Mouse (Mus musculus) urinary bladder, postnatal 25 days (tissue): Measurements from ENCODE around the gene Gm4922.

Experiments
- DNase-seq: peaks from one replicate; pipeline ENCODE4 v3.0.0; 2022; ENCODE audit warnings: low spot score

Gene Gm4922

DNA sequence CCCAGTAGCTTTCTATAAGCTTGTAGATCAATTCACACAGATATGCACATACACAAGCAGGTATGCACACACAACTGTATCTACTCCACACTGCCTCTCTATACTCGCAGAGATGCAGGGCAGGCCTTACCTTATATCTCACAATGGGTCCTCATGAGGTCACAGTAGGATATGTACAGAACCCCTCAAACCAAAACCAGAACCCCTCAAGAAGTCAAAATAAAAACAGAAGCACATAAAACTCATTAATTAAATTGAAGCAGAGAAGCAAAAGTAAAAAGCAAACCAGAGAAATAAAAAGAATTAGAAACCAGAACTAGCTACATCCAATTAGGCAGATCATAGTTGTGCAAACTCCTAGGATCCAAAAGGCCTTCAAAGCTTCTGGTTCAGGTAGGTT is at the start of gene Gm4922:
Gene Gm4922 (minus strand): TSS at position 101 of the 400 bp plus-strand sequence.
- DNase-seq, result no peak

DNA sequence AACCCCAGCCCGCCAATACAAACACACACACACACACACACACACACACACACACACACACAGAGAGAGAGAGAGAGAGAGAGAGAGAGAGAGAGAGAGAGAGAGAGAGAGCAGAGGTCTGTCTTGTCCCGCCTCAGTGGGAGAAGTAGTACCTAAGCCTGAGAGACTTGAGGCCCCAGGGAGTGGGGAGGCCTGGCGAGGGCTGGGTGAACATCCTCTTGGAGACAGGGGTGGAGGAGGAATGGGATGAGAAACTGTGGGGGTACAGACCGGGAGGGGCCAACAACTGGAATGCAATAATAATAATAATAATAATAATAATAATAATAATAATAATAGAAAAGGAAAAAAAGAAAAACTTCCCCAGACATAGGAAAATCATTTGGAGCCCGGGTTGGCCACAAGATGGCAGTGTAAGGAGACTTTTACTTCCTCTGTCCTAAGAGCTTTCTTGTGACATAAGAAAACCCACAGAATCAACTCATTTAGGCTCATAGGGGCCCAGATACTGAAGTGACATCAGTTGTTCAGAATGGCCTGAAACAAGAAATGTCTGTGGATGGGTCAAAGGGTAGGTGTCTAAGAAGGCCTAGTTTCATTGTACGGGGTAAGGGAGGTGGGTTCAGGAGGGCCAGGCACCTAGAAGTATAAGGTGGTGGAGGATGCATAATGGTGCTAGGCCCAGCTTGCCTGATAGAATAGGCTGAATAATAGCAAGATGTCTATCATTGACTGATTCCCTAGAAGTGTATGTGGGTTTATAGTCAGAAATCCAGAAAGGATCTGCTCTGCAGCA is 49.3 kb upstream of the Gm4922 start:
- no peak for DNase-seq

DNA sequence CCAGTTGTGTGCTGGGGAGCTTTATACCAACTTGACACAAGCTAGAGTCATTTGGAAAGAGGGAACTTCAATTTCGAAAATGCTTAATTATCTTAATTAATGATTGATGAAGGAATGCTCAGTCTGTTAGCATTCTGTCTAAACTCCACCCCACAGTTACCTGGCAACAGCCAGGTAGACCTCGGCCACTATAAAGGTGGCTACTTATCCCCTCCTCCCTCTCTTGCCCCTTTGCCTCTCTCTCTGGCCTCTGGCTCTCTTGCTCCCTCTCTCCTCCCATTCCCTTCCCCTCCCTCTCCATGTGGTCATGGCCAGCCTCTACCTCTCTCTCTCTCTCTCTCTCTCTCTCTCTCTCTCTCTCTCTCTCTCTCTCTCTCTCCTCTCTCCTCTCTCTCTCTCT is 47.8 kb upstream of the Gm4922 start:
- no peak for DNase-seq

DNA sequence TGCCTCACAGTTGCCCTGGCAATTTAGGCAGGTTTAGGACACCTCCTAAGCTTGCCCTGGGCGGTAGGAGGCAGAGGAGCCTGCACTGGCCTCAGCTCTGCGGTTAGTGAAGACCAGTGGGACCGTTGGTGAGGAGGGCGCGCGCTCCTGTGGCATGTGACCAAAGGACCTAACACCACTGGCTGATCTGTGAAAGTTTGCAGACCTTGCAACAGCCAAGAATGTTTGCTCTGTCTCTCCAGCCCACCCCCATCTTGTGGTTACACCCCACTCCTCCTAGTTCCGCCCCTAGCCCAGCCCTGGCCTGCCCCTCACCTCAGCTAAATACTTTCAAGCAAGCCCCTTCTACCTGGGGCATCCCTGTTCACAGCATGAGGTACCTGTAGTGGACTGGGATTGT is 45.2 kb upstream of the Gm4922 start:
- no peak for DNase-seq

DNA sequence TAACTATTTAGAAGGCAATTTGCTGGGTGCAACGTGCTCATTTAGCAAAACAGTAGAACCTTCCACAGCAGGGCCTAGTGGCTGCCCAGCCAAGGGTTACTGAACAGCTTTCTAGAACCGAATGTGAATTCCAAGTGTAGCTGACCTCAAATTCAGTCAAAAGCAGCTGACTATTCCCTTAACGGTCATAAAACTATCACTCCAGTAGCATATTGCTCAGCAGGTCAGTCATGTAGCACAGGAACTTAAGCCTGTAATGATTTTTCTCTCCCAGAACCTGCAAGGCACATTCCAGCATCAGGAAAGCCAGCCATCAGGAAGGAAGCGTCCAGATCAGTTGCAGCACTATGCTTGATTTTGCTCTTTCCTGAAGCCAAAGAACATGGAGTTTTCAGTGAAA is 43.8 kb upstream of the Gm4922 start:
- no peak for DNase-seq

DNA sequence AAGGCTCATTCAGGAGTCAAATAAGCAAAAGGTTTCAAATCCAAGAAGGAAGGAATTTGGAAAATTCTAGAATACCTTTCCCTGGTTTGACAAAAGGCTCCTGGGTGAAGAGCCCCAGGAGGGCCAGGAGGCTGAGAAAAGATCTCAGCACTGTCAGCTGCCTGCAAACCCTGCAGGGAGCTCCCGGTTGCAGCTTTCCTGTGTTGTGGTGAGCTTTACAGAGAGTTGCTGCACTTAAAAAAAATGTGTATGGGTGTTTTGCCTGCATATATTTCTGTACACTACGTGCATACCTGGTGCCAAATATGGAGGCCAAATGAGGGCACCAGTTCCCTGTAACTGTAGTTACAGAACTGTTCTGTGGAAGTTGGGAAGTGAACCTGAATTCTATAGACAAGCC is 41.3 kb upstream of the Gm4922 start:
- no peak for DNase-seq

DNA sequence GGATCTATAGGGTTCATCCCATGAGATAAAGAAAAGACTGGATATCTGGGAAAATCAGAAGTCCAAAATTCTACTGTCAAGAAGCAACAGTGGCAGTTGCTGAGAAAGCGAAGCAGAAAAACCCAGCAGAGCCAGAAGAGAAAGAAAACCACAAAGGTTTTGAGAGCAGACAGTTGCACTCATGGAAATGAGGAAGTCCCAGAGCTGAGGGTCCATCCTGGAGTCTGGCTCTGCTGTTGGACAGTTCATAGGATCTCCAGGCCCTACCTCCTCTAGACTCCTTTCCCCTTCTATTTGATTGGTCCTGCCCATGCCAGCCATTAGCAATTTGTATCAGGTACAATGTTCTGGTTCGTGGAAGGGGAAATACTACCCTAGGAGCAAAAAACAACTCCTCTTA is 39.5 kb upstream of the Gm4922 start:
- DNase-seq, result no peak

DNA sequence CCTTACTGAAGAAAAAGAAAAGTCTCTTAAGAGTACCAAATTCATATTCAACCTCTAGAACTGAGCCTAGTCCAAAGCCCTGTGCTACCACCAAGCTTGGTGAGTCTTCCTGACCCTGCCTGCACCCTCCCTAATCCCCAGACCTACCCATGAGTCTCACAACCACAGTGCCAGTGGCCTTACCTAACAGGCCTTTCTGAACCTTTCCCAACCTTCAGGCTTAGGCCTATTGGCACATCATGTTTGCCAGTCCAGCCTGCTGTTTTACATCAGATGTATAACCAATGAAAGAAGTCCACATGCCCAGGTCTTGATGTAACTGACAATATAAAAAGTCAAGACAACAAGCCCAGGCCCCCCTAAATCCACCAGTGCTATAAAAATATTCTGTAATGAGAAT is 38.5 kb upstream of the Gm4922 start:
- DNase-seq, result no peak

DNA sequence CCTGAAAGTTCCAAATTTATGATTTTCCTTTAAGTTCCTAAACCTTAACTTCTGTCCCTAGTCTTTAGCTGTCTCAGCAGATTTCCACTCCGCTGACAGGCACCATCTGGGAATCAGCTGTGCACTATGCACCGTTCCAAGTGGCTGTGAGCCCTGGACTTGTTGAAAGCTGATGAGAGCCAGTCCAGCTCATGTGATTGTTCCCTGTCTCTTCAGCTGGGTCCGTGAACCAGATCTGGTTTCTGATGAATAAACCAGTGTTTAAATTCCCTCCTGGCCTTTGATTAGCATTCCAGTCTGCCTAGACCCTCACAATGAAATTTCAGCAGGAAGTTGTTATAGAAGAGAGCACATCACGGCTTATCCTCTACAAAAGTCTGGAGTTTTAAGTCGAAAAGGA is 30.0 kb upstream of the Gm4922 start:
- DNase-seq, result no peak

DNA sequence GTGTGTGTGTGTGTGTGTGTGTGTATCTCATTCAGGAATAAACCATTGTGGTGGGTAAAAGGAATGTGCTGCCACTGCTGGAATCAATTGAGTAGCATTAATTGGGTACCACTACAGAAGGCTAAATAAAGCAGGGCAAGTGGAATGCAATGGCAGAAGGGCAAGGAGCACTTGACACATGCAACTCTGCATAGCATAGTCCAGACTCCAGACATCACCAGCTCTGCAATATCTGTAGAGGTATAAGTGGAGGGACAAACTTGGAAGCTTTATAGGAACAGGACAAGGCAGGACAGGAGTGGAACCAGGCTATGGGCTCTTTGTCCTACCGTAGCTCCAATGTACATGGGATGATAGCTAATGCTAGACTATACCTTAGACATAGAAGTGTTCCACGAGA is 25.2 kb upstream of the Gm4922 start:
- DNase-seq, result no peak

DNA sequence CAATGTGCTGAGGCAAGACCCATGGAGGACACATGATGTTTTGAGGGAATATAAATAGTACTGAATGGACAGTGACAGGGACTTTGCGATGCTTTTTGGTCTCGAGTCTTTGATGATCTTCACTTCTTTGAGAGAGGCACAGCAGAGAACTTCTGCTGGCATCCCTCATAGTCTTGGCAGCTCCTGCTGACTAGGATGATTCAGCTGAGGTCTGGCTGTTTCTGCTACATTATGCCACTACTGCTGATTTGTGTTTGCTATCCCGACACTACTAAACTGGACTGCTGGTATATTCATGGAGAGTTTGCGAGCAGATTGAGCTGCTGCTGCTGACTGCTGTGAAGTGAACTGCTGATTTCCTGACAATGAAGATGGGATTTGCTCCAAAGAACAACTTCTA is 3.5 kb upstream of the Gm4922 start:
- no peak for DNase-seq

DNA sequence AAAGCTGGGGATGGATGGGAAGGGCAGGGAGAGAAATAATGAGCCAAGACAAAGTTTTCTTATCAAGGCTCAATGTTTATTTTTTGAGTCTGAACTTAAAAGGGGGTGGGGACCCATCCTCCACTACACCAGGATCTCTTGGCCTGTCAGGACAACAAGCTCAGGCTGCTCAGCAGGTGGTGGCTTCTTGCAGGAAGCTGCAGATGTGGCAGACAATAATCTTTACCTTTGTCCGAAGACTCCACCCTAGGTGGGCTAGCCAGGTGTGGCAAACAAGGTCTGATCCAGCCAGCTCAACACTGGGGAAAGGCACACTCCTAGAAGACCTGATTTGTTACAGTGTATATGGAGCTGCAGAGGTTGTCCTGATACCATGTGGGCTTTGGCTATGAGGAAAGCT is 2.0 kb upstream of the Gm4922 start:
- no peak for DNase-seq

DNA sequence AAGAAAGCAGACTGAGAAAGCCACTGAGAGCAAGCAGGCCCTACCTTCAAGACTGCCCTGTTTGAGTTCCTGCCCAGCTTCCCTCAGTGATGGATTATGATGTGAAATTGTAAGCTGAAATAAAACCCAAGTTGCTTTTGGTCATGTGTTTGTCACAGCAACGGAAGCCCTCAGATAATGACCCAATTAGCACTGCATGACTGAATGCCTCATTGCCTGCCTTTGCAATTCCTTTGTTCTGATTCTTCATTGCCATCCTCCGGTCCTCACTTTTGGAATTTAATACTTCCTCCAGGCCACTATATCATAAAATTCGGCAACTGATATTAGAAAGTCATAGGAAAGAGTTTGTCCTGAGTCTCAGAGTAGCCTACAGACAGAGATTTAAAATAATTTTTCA is 9.0 kb downstream of the Gm4922 start:
- no peak for DNase-seq

DNA sequence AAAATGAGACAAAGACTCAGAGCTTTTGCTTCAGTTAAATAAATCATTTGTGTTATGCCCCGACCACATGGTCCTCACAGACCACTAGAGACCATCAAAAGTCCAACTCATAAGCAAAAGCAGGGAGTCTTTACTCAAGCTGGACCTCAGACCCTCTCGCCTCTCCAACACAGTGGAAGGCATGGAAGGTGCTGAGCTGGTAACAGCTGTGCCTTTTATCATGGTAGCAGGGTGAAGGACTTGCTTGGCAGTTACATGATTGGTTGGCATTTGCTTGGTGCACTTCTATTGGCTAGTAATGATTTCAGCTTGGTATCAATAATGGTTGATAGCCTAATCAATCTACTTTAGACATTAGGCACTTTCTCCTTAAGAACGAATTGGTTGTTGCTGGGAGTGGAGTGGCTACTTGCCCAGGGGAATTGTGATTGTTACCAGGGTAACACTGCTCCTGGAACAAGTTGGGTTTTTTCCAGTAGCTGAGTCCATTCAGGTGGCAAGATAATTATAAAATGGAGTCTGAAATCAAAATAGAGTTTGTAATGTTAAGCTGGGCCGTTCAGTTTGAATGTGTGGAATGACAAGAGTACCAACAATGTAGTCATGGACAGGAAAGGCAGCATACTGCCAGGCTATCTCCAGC is 13.9 kb downstream of the Gm4922 start:
- DNase-seq, result no peak

DNA sequence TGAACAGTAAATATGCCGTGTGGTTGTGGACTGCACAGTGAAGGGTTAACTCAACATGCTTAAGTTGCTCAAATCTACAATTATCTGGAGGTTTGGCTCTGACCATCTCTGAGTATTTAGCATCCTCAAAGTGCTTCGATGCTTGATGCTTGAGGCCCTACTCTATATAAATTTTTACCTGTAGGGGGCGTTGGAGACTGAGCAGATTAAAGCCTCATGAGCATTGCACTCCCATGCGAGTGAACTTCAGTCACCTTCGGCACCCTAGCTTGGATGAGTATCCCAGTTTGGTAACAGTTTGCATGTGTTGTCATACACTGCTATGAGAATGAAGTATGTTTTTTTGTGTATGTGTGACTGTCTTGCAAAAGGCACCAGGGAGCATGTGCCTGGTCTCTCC is 16.7 kb downstream of the Gm4922 start:
- DNase-seq, result no peak

DNA sequence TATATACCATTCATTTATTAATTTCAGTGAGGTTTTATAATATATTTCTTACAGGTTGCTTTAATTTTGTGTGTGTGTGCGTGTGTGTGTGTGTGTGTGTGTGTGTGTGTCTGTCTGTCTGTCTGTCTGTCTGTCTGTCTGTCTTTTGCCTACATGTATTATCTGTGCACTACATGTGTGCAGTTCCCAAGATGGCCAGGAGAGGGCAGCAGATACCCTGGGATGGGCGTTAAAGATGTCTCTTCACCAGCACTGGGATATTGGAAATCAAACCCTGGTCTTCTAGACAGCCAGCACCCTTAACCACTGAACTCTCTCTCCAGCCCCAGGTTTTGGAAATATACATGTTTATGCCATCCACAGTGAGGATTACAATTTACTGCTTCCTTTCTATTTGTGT is 26.4 kb downstream of the Gm4922 start:
- peak; percentile 13 for DNase-seq

DNA sequence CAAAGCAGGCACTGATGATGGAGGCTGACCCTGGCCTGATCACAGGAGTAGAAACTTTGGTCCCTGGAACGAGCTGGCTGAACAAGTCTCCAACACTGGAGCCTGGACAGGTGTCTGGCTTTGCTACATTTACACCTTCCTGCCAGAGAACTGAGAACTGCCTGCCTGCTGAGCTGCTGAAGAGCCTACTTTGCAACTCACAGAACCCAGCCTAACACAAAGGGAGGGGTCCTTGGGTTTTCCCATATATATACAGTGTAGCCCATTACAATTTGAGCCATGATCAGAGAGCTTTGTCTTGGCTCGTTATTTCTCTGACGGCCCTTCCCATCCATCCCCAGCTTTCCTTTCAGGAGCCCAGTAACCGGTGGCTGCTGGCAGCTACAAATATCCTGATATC is 36.5 kb downstream of the Gm4922 start:
- DNase-seq, result no peak

DNA sequence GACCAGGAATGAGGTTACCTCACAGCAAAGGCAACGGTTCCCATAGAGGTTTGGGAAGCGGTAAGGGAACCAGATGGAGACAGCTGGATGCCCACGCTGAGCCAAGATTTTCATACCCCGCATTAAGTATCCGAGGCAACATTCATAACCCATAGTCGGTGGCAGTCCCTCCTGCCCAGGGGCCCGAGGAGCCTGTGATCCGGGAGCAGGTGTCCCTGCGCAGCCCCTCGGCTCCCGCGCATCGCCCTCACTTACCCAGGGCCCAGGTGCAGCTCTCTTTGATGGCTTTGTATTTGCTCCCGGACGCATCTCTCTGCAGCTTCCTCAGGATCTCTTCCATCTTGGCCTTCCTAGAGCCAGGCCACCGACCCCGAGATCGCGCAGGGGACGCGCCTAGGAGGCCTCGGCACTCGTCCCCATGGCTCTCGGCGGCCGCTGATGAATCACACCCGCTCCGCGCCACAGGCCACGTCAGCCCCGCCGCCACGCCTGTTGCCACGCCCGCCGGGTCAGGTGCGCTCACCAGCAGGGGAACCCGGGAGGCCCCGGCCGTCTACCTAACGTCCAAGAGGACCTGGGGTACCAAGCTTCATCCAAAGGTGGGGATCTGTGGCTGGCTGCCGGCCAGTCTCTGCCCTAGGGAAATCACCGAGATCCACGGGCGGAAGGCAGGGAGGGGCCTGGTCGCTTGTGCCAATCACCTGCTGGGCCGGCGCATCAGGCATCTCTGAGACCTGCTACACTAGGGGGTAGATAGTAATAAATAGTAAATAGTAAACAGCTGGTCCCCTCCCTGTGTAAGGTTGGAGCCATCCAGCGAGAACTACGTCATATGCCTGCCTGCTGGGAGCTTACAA is 43.1 kb downstream of the Gm4922 start, which contains the start of gene Arfgef3:
Gene Arfgef3 (minus strand): TSS at position 664 of the 857 bp plus-strand sequence.
- DNase-seq, result peak; percentile 58

DNA sequence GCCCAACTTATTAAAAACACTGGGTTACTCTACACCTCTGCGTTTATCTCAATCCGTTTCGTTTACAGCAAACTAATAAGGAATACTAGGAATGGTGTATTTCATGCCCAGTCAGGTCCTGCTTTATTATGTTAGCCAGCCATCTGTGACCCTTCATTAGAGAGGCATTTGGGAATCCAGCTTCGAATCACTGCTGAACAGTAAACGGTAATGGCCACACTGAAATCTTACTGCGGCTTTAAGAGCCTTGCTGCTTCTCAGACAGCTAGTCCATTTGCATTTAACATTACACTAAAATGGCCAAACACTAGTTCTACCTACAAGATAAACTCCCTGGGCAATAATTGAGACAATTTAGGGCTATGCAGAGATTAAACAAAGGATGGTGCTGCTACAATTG is 44.5 kb downstream of the Gm4922 start:
- DNase-seq, result no peak

DNA sequence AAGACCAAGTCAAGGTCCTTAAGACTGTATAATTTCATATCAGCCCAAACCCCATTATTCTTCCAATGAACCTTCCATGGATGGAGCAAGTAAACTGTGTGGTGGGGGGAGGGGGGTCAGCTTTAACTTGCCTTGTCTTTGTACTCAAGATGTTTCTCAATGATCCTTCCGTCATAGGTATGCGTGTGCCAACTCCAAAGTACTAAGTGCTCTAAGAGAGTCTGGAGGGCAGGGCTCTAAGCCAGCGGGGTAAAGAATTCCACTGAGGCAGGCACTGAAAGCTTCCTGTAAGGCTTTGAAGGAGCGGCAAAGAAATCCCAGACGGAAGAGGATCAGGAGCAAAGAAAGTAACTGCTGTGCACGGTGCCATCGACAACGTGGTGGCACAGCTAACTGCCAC is 45.6 kb downstream of the Gm4922 start:
- DNase-seq, result no peak
